Mouse (Mus musculus): ENCODE measurements at regions not wholly inside any gene's neighbourhood (a gene's known extent, or its start where the extent isn't known, plus 50 kb on each side); places are given as distances from the start of the nearest gene placed in this dataset.
"Not testable (repeated sequence)": the region's sequence is repeated elsewhere in the genome, so short reads cannot be mapped to it uniquely, and the experiment has no call there.

GRCm38 (mm10) chr12:77603832-77604501 is 366.0 kb downstream of the Fut8 start:
- TF ChIP-seq CTCF (IDR thresholded peaks at IDR 0.05; ENCODE audit: low read depth, low read length), result no peak
- no peak for TF ChIP-seq EP300 (IDR thresholded peaks at IDR 0.05; ENCODE audit: insufficient read depth, low read depth, low read length)
- no peak for TF ChIP-seq POLR2A (IDR thresholded peaks at IDR 0.05; ENCODE audit: insufficient read depth, low read length)
- H3K36me3 ChIP-seq (ENCODE audit: control insufficient read depth, insufficient read depth, low read length, poor library complexity, severe bottlenecking), result no peaks in the 10 kb centered on the region
- H3K27me3 ChIP-seq (ENCODE audit: control insufficient read depth, insufficient read depth, low read length, poor library complexity, severe bottlenecking), result no peaks in the 10 kb centered on the region; the same call in 1 of the 2 replicates
- H3K27ac ChIP-seq (ENCODE audit: insufficient read depth, low read length), result no peak overlapping the region
- no peak overlapping the region for H3K9ac ChIP-seq (ENCODE audit: low read depth, poor library complexity, severe bottlenecking)
- no peaks in the 10 kb centered on the region for H3K4me1 ChIP-seq (ENCODE audit: control insufficient read depth, insufficient read depth, low read length)
- no peaks in the 10 kb centered on the region for H3K9me3 ChIP-seq (replicated peaks; ENCODE audit: control insufficient read depth, insufficient read depth, low read length, poor library complexity, severe bottlenecking)
- H3K4me3 ChIP-seq (ENCODE audit: low read depth, low read length), result no peak overlapping the region

- TF ChIP-seq CTCF (IDR thresholded peaks at IDR 0.05; ENCODE audit: low read depth, low read length) (no peak), EP300 (IDR thresholded peaks at IDR 0.05; ENCODE audit: insufficient read depth, low read depth, low read length) (no peak), POLR2A (IDR thresholded peaks at IDR 0.05; ENCODE audit: insufficient read depth, low read length) (no peak)
- H3K9me3 ChIP-seq (replicated peaks; ENCODE audit: control insufficient read depth, insufficient read depth, low read length, poor library complexity, severe bottlenecking), result no peaks in the 10 kb centered on the region
- H3K36me3 ChIP-seq (ENCODE audit: control insufficient read depth, insufficient read depth, low read length, poor library complexity, severe bottlenecking), result no peaks in the 10 kb centered on the region
- H3K9ac ChIP-seq (ENCODE audit: low read depth, poor library complexity, severe bottlenecking), result no peak overlapping the region
- H3K27me3 ChIP-seq (ENCODE audit: control insufficient read depth, insufficient read depth, low read length, poor library complexity, severe bottlenecking), result no peaks in the 10 kb centered on the region
- H3K4me3 ChIP-seq (ENCODE audit: low read depth, low read length), result no peak overlapping the region
- no peaks in the 10 kb centered on the region for H3K4me1 ChIP-seq (ENCODE audit: control insufficient read depth, insufficient read depth, low read length)
- H3K27ac ChIP-seq (ENCODE audit: insufficient read depth, low read length), result no peak overlapping the region
Observed at GRCm38 (mm10) chr12:77617552-77617951, 379.6 kb downstream of the Fut8 start.

GRCm38 (mm10) chr12:77622243-77622642 is 384.3 kb downstream of the Fut8 start:
- Histone ChIP-seq H3K27me3 (ENCODE audit: control insufficient read depth, insufficient read depth, low read length, poor library complexity, severe bottlenecking) (no peaks in the 10 kb centered on the region), H3K9ac (ENCODE audit: low read depth, poor library complexity, severe bottlenecking) (no peak overlapping the region), H3K27ac (ENCODE audit: insufficient read depth, low read length) (no peak overlapping the region), H3K9me3 (replicated peaks; ENCODE audit: control insufficient read depth, insufficient read depth, low read length, poor library complexity, severe bottlenecking) (no peaks in the 10 kb centered on the region), H3K4me1 (ENCODE audit: control insufficient read depth, insufficient read depth, low read length) (no peaks in the 10 kb centered on the region), H3K36me3 (ENCODE audit: control insufficient read depth, insufficient read depth, low read length, poor library complexity, severe bottlenecking) (no peaks in the 10 kb centered on the region), H3K4me3 (ENCODE audit: low read depth, low read length) (no peak overlapping the region)
- TF ChIP-seq EP300 (IDR thresholded peaks at IDR 0.05; ENCODE audit: insufficient read depth, low read depth, low read length) (no peak), POLR2A (IDR thresholded peaks at IDR 0.05; ENCODE audit: insufficient read depth, low read length) (no peak), CTCF (IDR thresholded peaks at IDR 0.05; ENCODE audit: low read depth, low read length) (no peak)

GRCm38 (mm10) chr12:77624323-77624722 is 386.4 kb downstream of the Fut8 start:
- not testable (repeated sequence) for H3K27me3 ChIP-seq (ENCODE audit: control insufficient read depth, insufficient read depth, low read length, poor library complexity, severe bottlenecking); H3K9me3 ChIP-seq (replicated peaks; ENCODE audit: control insufficient read depth, insufficient read depth, low read length, poor library complexity, severe bottlenecking); H3K36me3 ChIP-seq (ENCODE audit: control insufficient read depth, insufficient read depth, low read length, poor library complexity, severe bottlenecking); H3K27ac ChIP-seq (ENCODE audit: insufficient read depth, low read length); H3K4me1 ChIP-seq (ENCODE audit: control insufficient read depth, insufficient read depth, low read length); H3K4me3 ChIP-seq (ENCODE audit: low read depth, low read length); H3K9ac ChIP-seq (ENCODE audit: low read depth, poor library complexity, severe bottlenecking)

- no peaks in the 10 kb centered on the region for H3K9me3 ChIP-seq (replicated peaks; ENCODE audit: control insufficient read depth, insufficient read depth, low read length, poor library complexity, severe bottlenecking)
- H3K4me3 ChIP-seq (ENCODE audit: low read depth, low read length), result no peak overlapping the region
- no peak overlapping the region for H3K27ac ChIP-seq (ENCODE audit: insufficient read depth, low read length)
- no peak overlapping the region for H3K9ac ChIP-seq (ENCODE audit: low read depth, poor library complexity, severe bottlenecking)
- no peaks in the 10 kb centered on the region for H3K27me3 ChIP-seq (ENCODE audit: control insufficient read depth, insufficient read depth, low read length, poor library complexity, severe bottlenecking)
- TF ChIP-seq EP300 (IDR thresholded peaks at IDR 0.05; ENCODE audit: insufficient read depth, low read depth, low read length) (no peak), CTCF (IDR thresholded peaks at IDR 0.05; ENCODE audit: low read depth, low read length) (no peak), POLR2A (IDR thresholded peaks at IDR 0.05; ENCODE audit: insufficient read depth, low read length) (no peak)
- H3K36me3 ChIP-seq (ENCODE audit: control insufficient read depth, insufficient read depth, low read length, poor library complexity, severe bottlenecking), result no peaks in the 10 kb centered on the region
- H3K4me1 ChIP-seq (ENCODE audit: control insufficient read depth, insufficient read depth, low read length), result no peaks in the 10 kb centered on the region
Observed at GRCm38 (mm10) chr12:77628358-77628850, 390.5 kb downstream of the Fut8 start.

- Histone ChIP-seq H3K4me3 (ENCODE audit: low read depth, low read length) (no peak overlapping the region), H3K9me3 (replicated peaks; ENCODE audit: control insufficient read depth, insufficient read depth, low read length, poor library complexity, severe bottlenecking) (no peaks in the 10 kb centered on the region), H3K36me3 (ENCODE audit: control insufficient read depth, insufficient read depth, low read length, poor library complexity, severe bottlenecking) (no peaks in the 10 kb centered on the region), H3K27me3 (ENCODE audit: control insufficient read depth, insufficient read depth, low read length, poor library complexity, severe bottlenecking) (no peaks in the 10 kb centered on the region), H3K27ac (ENCODE audit: insufficient read depth, low read length) (no peak overlapping the region), H3K4me1 (ENCODE audit: control insufficient read depth, insufficient read depth, low read length) (no peaks in the 10 kb centered on the region), H3K9ac (ENCODE audit: low read depth, poor library complexity, severe bottlenecking) (no peak overlapping the region)
- TF ChIP-seq POLR2A (IDR thresholded peaks at IDR 0.05; ENCODE audit: insufficient read depth, low read length) (no peak), CTCF (IDR thresholded peaks at IDR 0.05; ENCODE audit: low read depth, low read length) (no peak), EP300 (IDR thresholded peaks at IDR 0.05; ENCODE audit: insufficient read depth, low read depth, low read length) (no peak)
Observed at GRCm38 (mm10) chr12:77633981-77634650, 396.2 kb downstream of the Fut8 start.
